Mouse (Mus musculus): Measurements from ENCODE around the gene Gpr135. TPM values are rescaled to one million over a fixed set of nuclear protein-coding genes. Genes with fewer than 3 reads are reported as not detected.

Gpr135 gene
- polyA plus RNA-seq, 1 experiment = not detected

DNA sequence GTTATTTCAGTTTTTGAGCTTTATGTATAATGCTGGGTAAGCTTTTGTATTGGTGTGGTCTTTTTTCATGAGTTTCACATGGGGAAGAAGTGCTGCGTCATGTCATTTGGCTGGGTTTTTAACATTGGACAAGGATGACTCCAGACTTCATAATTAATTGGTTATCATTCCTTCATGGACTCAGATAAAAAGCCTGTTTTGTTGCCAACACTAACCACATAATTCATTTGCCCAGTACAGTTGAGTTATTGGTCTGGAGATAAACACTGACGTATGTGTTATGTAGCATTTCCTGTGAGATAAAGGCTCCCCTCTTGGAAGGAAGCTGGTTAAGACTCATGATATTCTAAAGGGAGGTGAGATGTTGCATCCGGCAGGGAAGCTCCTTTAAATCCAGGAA lies 48.1 kb downstream of the Gpr135 start:
- no peaks in the 10 kb centered on the region for H3K4me1 ChIP-seq (ENCODE audit: control insufficient read depth, insufficient read depth, low read length)
- H3K4me3 ChIP-seq (replicated peaks; ENCODE audit: control insufficient read depth, low read depth, low read length) = no peak overlapping the region
- TF ChIP-seq POLR2A (IDR thresholded peaks at IDR 0.05; ENCODE audit: borderline replicate concordance, control insufficient read depth, low read depth, low read length) = no peak
- no peak for TF ChIP-seq CTCF (IDR thresholded peaks at IDR 0.05; ENCODE audit: control insufficient read depth, insufficient read depth, low read length)
- no peak overlapping the region for H3K27ac ChIP-seq (ENCODE audit: control insufficient read depth, insufficient read depth, low read depth, low read length, poor library complexity)
- 60% methylated on average over 3 of the region's 3 CpGs for WGBS

DNA sequence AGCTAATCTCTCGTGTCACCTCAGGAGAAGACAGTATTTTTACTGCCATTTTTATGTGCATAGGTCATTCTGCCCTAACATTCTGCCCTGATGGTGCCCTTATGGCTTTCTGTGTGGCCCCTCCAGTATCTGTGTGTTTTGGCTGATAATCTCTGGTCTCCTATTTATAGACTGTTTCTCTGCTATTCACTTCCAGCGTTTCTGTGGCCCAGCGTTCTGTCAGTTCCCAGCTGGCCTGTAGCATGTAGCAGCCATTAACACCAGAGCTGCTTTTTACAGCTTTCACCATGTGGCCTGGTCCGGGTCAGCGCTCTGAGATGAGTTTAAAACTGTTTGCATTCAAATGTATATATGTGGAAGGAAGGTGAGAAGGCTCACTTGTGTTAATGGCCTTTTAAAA lies 49.4 kb downstream of the Gpr135 start:
- TF ChIP-seq POLR2A (IDR thresholded peaks at IDR 0.05; ENCODE audit: borderline replicate concordance, control insufficient read depth, low read depth, low read length) = no peak
- TF ChIP-seq CTCF (IDR thresholded peaks at IDR 0.05; ENCODE audit: control insufficient read depth, insufficient read depth, low read length) = no peak
- 68% methylated on average over 5 of the region's 5 CpGs for WGBS
- no peak overlapping the region for H3K27ac ChIP-seq (ENCODE audit: control insufficient read depth, insufficient read depth, low read depth, low read length, poor library complexity)
- H3K4me1 ChIP-seq (ENCODE audit: control insufficient read depth, insufficient read depth, low read length) = no peaks in the 10 kb centered on the region
- H3K4me3 ChIP-seq (replicated peaks; ENCODE audit: control insufficient read depth, low read depth, low read length) = no peak overlapping the region

- WGBS = 77% methylated on average over 4 of the region's 4 CpGs
- H3K4me1 ChIP-seq (ENCODE audit: control insufficient read depth, insufficient read depth, low read length) = no peaks in the 10 kb centered on the region
- no peak for TF ChIP-seq CTCF (IDR thresholded peaks at IDR 0.05; ENCODE audit: control insufficient read depth, insufficient read depth, low read length)
- no peak overlapping the region for H3K4me3 ChIP-seq (replicated peaks; ENCODE audit: control insufficient read depth, low read depth, low read length)
- H3K27ac ChIP-seq (ENCODE audit: control insufficient read depth, insufficient read depth, low read depth, low read length, poor library complexity) = no peak overlapping the region
Measured at GRCm38 (mm10) chr12:72020285-72020684, 50.6 kb downstream of the Gpr135 start.

Other genes with a start within 250 kb of the Gpr135 start
- 23.0 and 36.2 TPM in 2 replicates for gene Daam1, start 240.0 kb downstream of the Gpr135 start, polyA plus RNA-seq (2011; ENCODE audit: insufficient read depth, insufficient read length, low replicate concordance, missing spikeins)
- 0.50 and 1.6 TPM in 2 replicates for gene L3hypdh, start 14.3 kb upstream of the Gpr135 start, polyA plus RNA-seq (2011; ENCODE audit: insufficient read depth, insufficient read length, low replicate concordance, missing spikeins)
- gene Jkamp, start 14.5 kb upstream of the Gpr135 start, polyA plus RNA-seq (2011; ENCODE audit: insufficient read depth, insufficient read length, low replicate concordance, missing spikeins) = 9.1 and 12.3 TPM in 2 replicates
- not detected in 2 replicates for gene Ccdc175, start 113.9 kb upstream of the Gpr135 start, polyA plus RNA-seq (2011; ENCODE audit: insufficient read depth, insufficient read length, low replicate concordance, missing spikeins)

All from bone marrow, adult 2 months (tissue).